28 mouse cellular contexts compared by ENCODE assay signal in the genomic region with DNA sequence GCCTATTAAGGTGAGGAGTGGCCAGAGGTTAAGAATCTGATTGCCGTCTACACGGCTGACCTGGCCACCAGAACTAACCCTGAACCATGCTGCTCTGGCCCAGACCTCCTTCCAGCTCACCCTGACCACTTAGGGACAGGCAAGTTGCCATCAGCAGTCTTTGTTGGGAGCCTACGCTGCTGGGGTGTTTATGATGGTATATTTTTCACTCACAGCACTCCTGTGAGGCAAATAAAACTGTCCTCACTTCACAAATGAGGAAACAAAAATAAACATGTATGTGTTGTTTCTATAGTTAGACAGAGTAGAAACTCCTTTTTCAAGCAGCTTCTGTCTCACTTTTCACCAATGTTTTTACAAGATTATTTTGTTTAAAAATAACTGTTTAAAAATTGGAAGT.
A peak's percentile ranks its signal among the peaks of the same experiment; 100 is the strongest.
DNase-seq lines count a peak whose midpoint lies in the region; ATAC-seq lines count a peak whose summit lies in the region.
"Had no signal": no experiment of that assay in that cellular context is flagged by ENCODE, and none has a peak within 500 bp of the region (broad histone marks: within the 10 kb centered on the region; RNA-seq: fewer than 3 reads in every experiment).

No protein-coding gene starts in this region.

- H3K9ac ChIP-seq in limb, embryonic 12.5 days (replicated peaks) = no peak overlapping the region
- no peak overlapping the region for H3K9ac ChIP-seq in limb, embryonic 13.5 days
- H3K9ac ChIP-seq: embryonic facial prominence, embryonic 13.5 days; forebrain, embryonic 12.5 days; heart, embryonic 12.5 days; heart, embryonic 15.5 days; hindbrain, embryonic 13.5 days; intestine, embryonic 15.5 days had no signal

- H3K4me1 ChIP-seq in limb, embryonic 12.5 days (replicated peaks) = peaks cover 14% of the 10 kb centered on the region
- 0 out of 2 replicates have a peak, but pooled peaks cover 2% of the 10 kb centered on the region for H3K4me1 ChIP-seq in limb, embryonic 10.5 days
- peaks cover 21% of the 10 kb centered on the region for H3K4me1 ChIP-seq in limb, embryonic 13.5 days
- H3K4me1 ChIP-seq: embryonic facial prominence, embryonic 10.5 days; embryonic facial prominence, embryonic 13.5 days had no signal

- no peak for DNase-seq in frontal cortex, adult 2 months (ENCODE audit: extremely low spot score in 1 of 2, low spot score in 1 of 2)
- DNase-seq in limb, embryonic 10.5 days (ENCODE audit: low spot score) = no peak
- DNase-seq in cerebellum, adult 11 months = no peak
- DNase-seq: adrenal gland, adult 2 months; adrenal gland, postnatal 14 days; cerebellum, adult 11-12 months; cerebellum, adult 8-10 months; cerebellum, postnatal 10 days; cerebellum, postnatal 36 days; embryo, embryonic 11 days; gastrocnemius, postnatal 25 days; heart, adult 18-20 months; heart, postnatal 10 days; heart, postnatal 36 days had no signal

- H3K4me2 ChIP-seq in limb, embryonic 12.5 days = no peak overlapping the region
- no peak overlapping the region for H3K4me2 ChIP-seq in limb, embryonic 13.5 days (replicated peaks)
- H3K4me2 ChIP-seq: embryonic facial prominence, embryonic 13.5 days; forebrain, embryonic 12.5 days; heart, embryonic 12.5 days; heart, embryonic 15.5 days; hindbrain, embryonic 13.5 days; intestine, embryonic 15.5 days had no signal

- no peaks in the 10 kb centered on the region for H3K27me3 ChIP-seq in limb, embryonic 12.5 days
- H3K27me3 ChIP-seq in limb, embryonic 10.5 days (ENCODE audit: low read depth, poor library complexity, severe bottlenecking) = no peaks in the 10 kb centered on the region
- H3K27me3 ChIP-seq in limb, embryonic 13.5 days = no peaks in the 10 kb centered on the region
- H3K27me3 ChIP-seq: embryonic facial prominence, embryonic 13.5 days; forebrain, embryonic 12.5 days; heart, embryonic 12.5 days; heart, embryonic 15.5 days; hindbrain, embryonic 13.5 days; intestine, embryonic 15.5 days had no signal

- 71% methylated on average over 3 of the region's 3 CpGs for WGBS in limb, embryonic 12.5 days
- WGBS in limb, embryonic 10.5 days = 79% methylated on average over 3 of the region's 3 CpGs
- 66% methylated on average over 3 of the region's 3 CpGs for WGBS in limb, embryonic 13.5 days

- no peaks in the 10 kb centered on the region for H3K9me3 ChIP-seq in limb, embryonic 12.5 days
- H3K9me3 ChIP-seq in limb, embryonic 10.5 days (replicated peaks) = no peaks in the 10 kb centered on the region
- no peaks in the 10 kb centered on the region for H3K9me3 ChIP-seq in limb, embryonic 13.5 days
- H3K9me3 ChIP-seq: embryonic facial prominence, embryonic 10.5 days; embryonic facial prominence, embryonic 13.5 days; forebrain, embryonic 12.5 days; heart, embryonic 12.5 days; heart, embryonic 15.5 days; hindbrain, embryonic 10.5 days; hindbrain, embryonic 13.5 days; intestine, embryonic 15.5 days had no signal

- ATAC-seq in frontal cortex, adult (ENCODE audit: low TSS enrichment) = 0 out of 2 replicates have a peak, but pooled peaks have one; percentile 14
- no peak for ATAC-seq in limb, embryonic 12.5 days (ENCODE audit: insufficient number of reproducible peaks, insufficient read depth, low FRiP score, low TSS enrichment, low read depth)
- ATAC-seq in limb, embryonic 13.5 days (ENCODE audit: low FRiP score, low read depth) = 0 out of 2 replicates have a peak, but pooled peaks have one; percentile 35
- ATAC-seq: CD4-positive, CD25-positive, alpha-beta regulatory T cell, adult 4 months; hindbrain, embryonic 16.5 days; intestine, embryonic 15.5 days had no signal

- no peak overlapping the region for H3K4me3 ChIP-seq in limb, embryonic 12.5 days (replicated peaks)
- H3K4me3 ChIP-seq in limb, embryonic 10.5 days = no peak overlapping the region
- no peak overlapping the region for H3K4me3 ChIP-seq in limb, embryonic 13.5 days
- H3K4me3 ChIP-seq: embryonic facial prominence, embryonic 10.5 days; embryonic facial prominence, embryonic 13.5 days; erythroblast, embryonic 14.5 days; forebrain, embryonic 12.5 days; heart, embryonic 12.5 days; heart, embryonic 15.5 days; hindbrain, embryonic 10.5 days; hindbrain, embryonic 13.5 days; intestine, embryonic 15.5 days had no signal

- 0 out of 2 replicates have a peak overlapping the region, but pooled peaks have one; percentile 12 for H3K27ac ChIP-seq in limb, embryonic 12.5 days
- no peak overlapping the region for H3K27ac ChIP-seq in limb, embryonic 10.5 days
- no peak overlapping the region for H3K27ac ChIP-seq in limb, embryonic 13.5 days
- H3K27ac ChIP-seq: embryonic facial prominence, embryonic 10.5 days; embryonic facial prominence, embryonic 13.5 days; forebrain, embryonic 12.5 days; heart, embryonic 15.5 days; hindbrain, embryonic 10.5 days; hindbrain, embryonic 13.5 days; intestine, embryonic 15.5 days had no signal

- peaks cover 33% of the 10 kb centered on the region for H3K36me3 ChIP-seq in limb, embryonic 12.5 days
- H3K36me3 ChIP-seq in limb, embryonic 10.5 days = peaks cover 31% of the 10 kb centered on the region
- peaks cover 34% of the 10 kb centered on the region for H3K36me3 ChIP-seq in limb, embryonic 13.5 days
- H3K36me3 ChIP-seq: forebrain, embryonic 12.5 days; heart, embryonic 15.5 days had no signal
